19 mouse cellular contexts compared by ENCODE assay signal in the genomic region with DNA sequence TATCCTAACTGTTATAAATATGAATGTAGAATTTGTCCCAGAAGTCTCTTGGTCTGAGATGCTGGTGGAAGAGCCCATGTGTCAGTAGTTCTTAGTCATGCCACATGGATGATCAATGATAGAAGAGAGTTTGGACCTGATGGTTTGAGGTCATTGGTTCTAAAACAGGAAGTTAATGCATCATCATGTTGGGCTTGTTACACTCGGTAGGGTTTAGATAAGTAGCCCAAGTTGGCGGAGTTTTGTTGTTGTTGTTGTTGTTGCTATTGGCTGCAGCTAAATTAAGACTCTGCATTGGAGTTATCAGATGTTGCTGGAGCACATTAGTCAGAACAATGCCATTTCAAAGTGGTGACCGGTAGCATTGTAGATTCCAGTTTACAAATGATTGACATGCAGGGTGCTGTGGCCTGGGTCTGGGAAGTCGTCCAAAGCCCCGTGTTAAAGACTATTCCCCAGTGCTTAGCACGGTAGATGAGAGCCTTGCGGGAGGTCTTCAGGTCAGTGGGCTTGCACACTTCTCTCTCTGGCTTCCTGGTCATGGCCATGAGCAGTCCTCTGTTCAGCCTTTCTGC. TPM values are rescaled to one million over a fixed set of nuclear protein-coding genes. Genes with fewer than 3 reads are reported as not detected.
DNase-seq lines count a peak whose midpoint lies in the region; ATAC-seq and TF ChIP-seq lines count a peak whose summit lies in the region.
"Had no signal": no experiment of that assay in that cellular context is flagged by ENCODE, and none has a peak within 500 bp of the region (broad histone marks: within the 10 kb centered on the region; RNA-seq: fewer than 3 reads in every experiment).

No protein-coding gene starts in this region.

- no peaks in the 10 kb centered on the region for H3K36me3 ChIP-seq in kidney, adult 2 months (ENCODE audit: control insufficient read depth, insufficient read depth, low read length)
- H3K36me3 ChIP-seq in heart, embryonic 14.5 days (ENCODE audit: control insufficient read depth, insufficient read depth, low read length) = 0 out of 2 replicates have a peak, but pooled peaks cover 3% of the 10 kb centered on the region
- H3K36me3 ChIP-seq in forebrain, embryonic 13.5 days (ENCODE audit: poor library complexity, severe bottlenecking) = peaks cover 17% of the 10 kb centered on the region
- H3K36me3 ChIP-seq: liver, embryonic 13.5 days had no signal

- no peak overlapping the region for H3K4me3 ChIP-seq in kidney, adult 2 months (ENCODE audit: insufficient read depth, low read depth, low read length)
- H3K4me3 ChIP-seq in heart, embryonic 14.5 days (ENCODE audit: control insufficient read depth in 1 of 2, insufficient read depth in 1 of 2, low read depth in 1 of 2, low read length in 2 of 2) = no peak overlapping the region
- no peak overlapping the region for H3K4me3 ChIP-seq in forebrain, embryonic 13.5 days
- H3K4me3 ChIP-seq: embryonic facial prominence, embryonic 13.5 days; forebrain, embryonic 15.5 days; heart, embryonic 13.5 days; hindbrain, embryonic 15.5 days; limb, embryonic 13.5 days; liver, embryonic 13.5 days; lung, embryonic 15.5 days had no signal

- TF ChIP-seq CTCF in kidney, adult 2 months (conservative IDR thresholded peaks at IDR 0.05; ENCODE audit: insufficient read depth, insufficient read length, low read depth, low read length) = no peak

- no peak overlapping the region for H3K27ac ChIP-seq in kidney, adult 2 months (ENCODE audit: insufficient read depth, low read depth, low read length)
- no peak overlapping the region for H3K27ac ChIP-seq in heart, embryonic 14.5 days (replicated peaks in 1 of 2; ENCODE audit: control insufficient read depth in 1 of 2, insufficient read depth in 1 of 2, low read depth in 2 of 2, low read length in 2 of 2)
- H3K27ac ChIP-seq in forebrain, embryonic 13.5 days = no peak overlapping the region; the same call in 1 of the 2 replicates
- H3K27ac ChIP-seq: embryonic facial prominence, embryonic 13.5 days; forebrain, embryonic 15.5 days; heart, embryonic 13.5 days; hindbrain, embryonic 15.5 days; kidney, postnatal 0 days; limb, embryonic 13.5 days; liver, embryonic 13.5 days; lung, embryonic 15.5 days; macrophage had no signal

- DNase-seq in kidney, adult 2 months = peak; percentile 2
- no peak for DNase-seq in kidney, adult 18-20 months
- DNase-seq in heart, postnatal 36 days = peak; percentile 27 to 55
- no peak for DNase-seq in adrenal gland, postnatal 10 days
- DNase-seq in right cerebral cortex, postnatal 10 days (ENCODE audit: low spot score in 2 of 2) = no peak
- DNase-seq: adrenal gland, adult 2 months; cerebellum, adult 9-10 months; liver, embryonic 13.5 days had no signal

- WGBS in kidney, adult 2 months = 45% methylated on average over 7 of the region's 7 CpGs
- WGBS in heart, embryonic 14.5 days = 31% methylated on average over 7 of the region's 7 CpGs
- WGBS in forebrain, embryonic 13.5 days = 75% methylated on average over 7 of the region's 7 CpGs

- TF ChIP-seq POLR2A in kidney, adult 2 months (IDR thresholded peaks at IDR 0.05; ENCODE audit: low read depth, low read length) = no peak

- ATAC-seq in heart, embryonic 14.5 days (ENCODE audit: insufficient number of reproducible peaks, insufficient read depth, low FRiP score, low read depth) = 0 out of 2 replicates have a peak, but pooled peaks have one; percentile 43
- ATAC-seq in forebrain, embryonic 13.5 days = no peak
- ATAC-seq: forebrain, embryonic 15.5 days; intestine, postnatal 0 days had no signal

- H3K4me1 ChIP-seq in kidney, adult 2 months (ENCODE audit: control insufficient read depth, insufficient read depth, low read length) = no peaks in the 10 kb centered on the region; the same call in 1 of the 2 replicates
- peaks cover 9 to 27% of the 10 kb centered on the region in 2 experiments for H3K4me1 ChIP-seq in heart, embryonic 14.5 days (ENCODE audit: control insufficient read depth in 2 of 2, insufficient read depth in 2 of 2, low read length in 2 of 2)
- peaks cover 55% of the 10 kb centered on the region for H3K4me1 ChIP-seq in forebrain, embryonic 13.5 days
- H3K4me1 ChIP-seq: embryonic facial prominence, embryonic 13.5 days; liver, embryonic 13.5 days had no signal

- no peaks in the 10 kb centered on the region for H3K27me3 ChIP-seq in kidney, adult 2 months (replicated peaks; ENCODE audit: control insufficient read depth, insufficient read depth, low read length)
- no peaks in the 10 kb centered on the region for H3K27me3 ChIP-seq in heart, embryonic 14.5 days (ENCODE audit: control insufficient read depth, insufficient read depth, low read length)
- H3K27me3 ChIP-seq in forebrain, embryonic 13.5 days = no peaks in the 10 kb centered on the region
- H3K27me3 ChIP-seq: embryonic facial prominence, embryonic 13.5 days; forebrain, embryonic 15.5 days; heart, embryonic 13.5 days; hindbrain, embryonic 15.5 days; limb, embryonic 13.5 days; liver, embryonic 13.5 days; lung, embryonic 15.5 days had no signal

- H3K9me3 ChIP-seq in heart, embryonic 14.5 days (ENCODE audit: control insufficient read depth, low read length) = no peaks in the 10 kb centered on the region
- no peaks in the 10 kb centered on the region; the same call in 1 of the 2 replicates for H3K9me3 ChIP-seq in forebrain, embryonic 13.5 days (replicated peaks)
- H3K9me3 ChIP-seq: forebrain, embryonic 15.5 days; hindbrain, embryonic 15.5 days; liver, embryonic 13.5 days had no signal

- no peak overlapping the region for H3K9ac ChIP-seq in heart, embryonic 14.5 days (ENCODE audit: low read length)
- no peak overlapping the region for H3K9ac ChIP-seq in forebrain, embryonic 13.5 days
- H3K9ac ChIP-seq: embryonic facial prominence, embryonic 13.5 days; forebrain, embryonic 15.5 days; heart, embryonic 13.5 days; hindbrain, embryonic 15.5 days; limb, embryonic 13.5 days; liver, embryonic 13.5 days; lung, embryonic 15.5 days had no signal

- H3K4me2 ChIP-seq in heart, embryonic 14.5 days (ENCODE audit: low read length) = no peak overlapping the region
- H3K4me2 ChIP-seq in forebrain, embryonic 13.5 days = no peak overlapping the region
- H3K4me2 ChIP-seq: embryonic facial prominence, embryonic 13.5 days; forebrain, embryonic 15.5 days; heart, embryonic 13.5 days; hindbrain, embryonic 15.5 days; limb, embryonic 13.5 days; liver, embryonic 13.5 days; lung, embryonic 15.5 days had no signal

- intact Hi-C loops in heart, postnatal 36 days (cut with DNase I) = no loop called here

RNA-seq across cellular contexts. Expression of a gene that starts 7.4 kb away (rescaled TPM):
- polyA plus RNA-seq in kidney, adult 2 months (2012; rRNA removed) = 0.53 and 0.55 TPM in 2 replicates
- 10.1 and 10.6 TPM in 2 replicates for polyA plus RNA-seq in heart, embryonic 14.5 days (2014; fragmentation: Nextera tagmentation; extraction: Ambion mirVana)
- 10 to 100 TPM; 43.6 to 47.7 TPM for total RNA-seq in heart, postnatal 36 days (2021)
- 10 to 100 TPM in 1 of 2 experiments, 1 to 10 TPM in 1; 9.5 to 15.9 TPM for total RNA-seq in adrenal gland, postnatal 10 days (2021)
- polyA plus RNA-seq in forebrain, embryonic 13.5 days (2015; fragmentation: Nextera tagmentation; extraction: Ambion mirVana) = 48.1 and 56.1 TPM in 2 replicates

Comparison
In these comparisons a context has a peak if more than half of its experiments do, and no peak if none do; other contexts are left out.
1. DNase-seq: peak in kidney, adult 2 months (single experiment) and heart, postnatal 36 days (2 of 2); none in kidney, adult 18-20 months (single experiment), adrenal gland, postnatal 10 days (single experiment) and right cerebral cortex, postnatal 10 days (0 of 2).